Mouse (Mus musculus): ENCODE measurements around the gene Lrp2bp.

- TF ChIP-seq CTCF (IDR thresholded peaks at IDR 0.05; ENCODE audit: low read depth) (no peak), EP300 (IDR thresholded peaks at IDR 0.05; ENCODE audit: low read depth) (no peak)
These were observed 11.2 kb downstream of the Lrp2bp start for GRCm38 (mm10) chr8:46010306-46010705.

All from heart, postnatal 0 days (tissue).